Mouse (Mus musculus): ENCODE data around the gene Ly86. TPM values are rescaled to one million over a fixed set of nuclear protein-coding genes. Genes with fewer than 3 reads are reported as not detected.

Ly86 gene
- polyA plus RNA-seq, 1 experiment from 2014 or later, result 2.5 TPM

- no peak overlapping the region for H3K27ac ChIP-seq (ENCODE audit: low read depth, low read length)
- WGBS (ENCODE audit: insufficient replicate concordance), result 85% methylated on average over 2 of the region's 2 CpGs
- no peak overlapping the region for H3K9ac ChIP-seq (ENCODE audit: low read depth, low read length)
- H3K4me2 ChIP-seq, result no peak overlapping the region
- no peaks in the 10 kb centered on the region for H3K9me3 ChIP-seq (replicated peaks; ENCODE audit: control insufficient read depth, low read length)
- no peaks in the 10 kb centered on the region for H3K27me3 ChIP-seq (ENCODE audit: control insufficient read depth, insufficient read depth, low read length)
- 0 out of 2 replicates have a peak, but pooled peaks cover 4% of the 10 kb centered on the region for H3K4me1 ChIP-seq (ENCODE audit: control insufficient read depth, insufficient read depth, low read length)
- H3K36me3 ChIP-seq (ENCODE audit: control insufficient read depth, insufficient read depth, low read length), result no peaks in the 10 kb centered on the region
- no peak overlapping the region for H3K4me3 ChIP-seq (ENCODE audit: low read depth, low read length)
- ATAC-seq (replicated peaks; ENCODE audit: insufficient number of reproducible peaks, low FRiP score, low TSS enrichment), result no peak
Measured at GRCm38 (mm10) chr13:37358112-37358511, 13.1 kb downstream of the Ly86 start.

GRCm38 (mm10) chr13:37361249-37361648, 16.2 kb downstream of the Ly86 start:
- no peak overlapping the region for H3K4me3 ChIP-seq (ENCODE audit: low read depth, low read length)
- H3K36me3 ChIP-seq (ENCODE audit: control insufficient read depth, insufficient read depth, low read length), result no peaks in the 10 kb centered on the region
- H3K9me3 ChIP-seq (replicated peaks; ENCODE audit: control insufficient read depth, low read length), result no peaks in the 10 kb centered on the region
- WGBS (ENCODE audit: insufficient replicate concordance), result 24% methylated on average over 1 of the region's 1 CpGs
- H3K9ac ChIP-seq (ENCODE audit: low read depth, low read length), result no peak overlapping the region
- H3K4me1 ChIP-seq (ENCODE audit: control insufficient read depth, insufficient read depth, low read length), result 0 out of 2 replicates have a peak, but pooled peaks cover 4% of the 10 kb centered on the region
- no peak for ATAC-seq (replicated peaks; ENCODE audit: insufficient number of reproducible peaks, low FRiP score, low TSS enrichment)
- H3K4me2 ChIP-seq, result no peak overlapping the region
- no peak overlapping the region for H3K27ac ChIP-seq (ENCODE audit: low read depth, low read length)
- H3K27me3 ChIP-seq (ENCODE audit: control insufficient read depth, insufficient read depth, low read length), result no peaks in the 10 kb centered on the region

GRCm38 (mm10) chr13:37364351-37364750, 19.3 kb downstream of the Ly86 start:
- no peak overlapping the region for H3K4me3 ChIP-seq (ENCODE audit: low read depth, low read length)
- H3K9me3 ChIP-seq (replicated peaks; ENCODE audit: control insufficient read depth, low read length), result no peaks in the 10 kb centered on the region
- H3K27me3 ChIP-seq (ENCODE audit: control insufficient read depth, insufficient read depth, low read length), result no peaks in the 10 kb centered on the region
- 0 out of 2 replicates have a peak, but pooled peaks cover 4% of the 10 kb centered on the region for H3K4me1 ChIP-seq (ENCODE audit: control insufficient read depth, insufficient read depth, low read length)
- ATAC-seq (replicated peaks; ENCODE audit: insufficient number of reproducible peaks, low FRiP score, low TSS enrichment), result no peak
- 73% methylated on average over 5 of the region's 5 CpGs for WGBS (ENCODE audit: insufficient replicate concordance)
- H3K9ac ChIP-seq (ENCODE audit: low read depth, low read length), result no peak overlapping the region
- H3K4me2 ChIP-seq, result no peak overlapping the region
- no peak overlapping the region for H3K27ac ChIP-seq (ENCODE audit: low read depth, low read length)
- H3K36me3 ChIP-seq (ENCODE audit: control insufficient read depth, insufficient read depth, low read length), result no peaks in the 10 kb centered on the region

- WGBS (ENCODE audit: insufficient replicate concordance), result 38% methylated on average over 5 of the region's 5 CpGs
- no peak for ATAC-seq (replicated peaks; ENCODE audit: insufficient number of reproducible peaks, low FRiP score, low TSS enrichment)
- Histone ChIP-seq H3K9me3 (replicated peaks; ENCODE audit: control insufficient read depth, low read length) (no peaks in the 10 kb centered on the region), H3K27me3 (ENCODE audit: control insufficient read depth, insufficient read depth, low read length) (no peaks in the 10 kb centered on the region), H3K4me3 (ENCODE audit: low read depth, low read length) (no peak overlapping the region), H3K27ac (ENCODE audit: low read depth, low read length) (no peak overlapping the region), H3K36me3 (ENCODE audit: control insufficient read depth, insufficient read depth, low read length) (no peaks in the 10 kb centered on the region), H3K4me2 (no peak overlapping the region), H3K9ac (ENCODE audit: low read depth, low read length) (no peak overlapping the region), H3K4me1 (ENCODE audit: control insufficient read depth, insufficient read depth, low read length) (peaks cover 7% of the 10 kb centered on the region; the same call in 1 of the 2 replicates)
Measured at GRCm38 (mm10) chr13:37376411-37376810, 31.4 kb downstream of the Ly86 start.

- H3K27ac ChIP-seq (ENCODE audit: low read depth, low read length), result peak overlapping the region; percentile 15; the same call in 1 of the 2 replicates
- WGBS (ENCODE audit: insufficient replicate concordance), result 41% methylated on average over 9 of the region's 9 CpGs
- H3K4me1 ChIP-seq (ENCODE audit: control insufficient read depth, insufficient read depth, low read length), result peaks cover 20% of the 10 kb centered on the region
- H3K9ac ChIP-seq (ENCODE audit: low read depth, low read length), result no peak overlapping the region
- no peak overlapping the region; the same call in 1 of the 2 replicates for H3K4me2 ChIP-seq
- H3K27me3 ChIP-seq (ENCODE audit: control insufficient read depth, insufficient read depth, low read length), result no peaks in the 10 kb centered on the region
- H3K36me3 ChIP-seq (ENCODE audit: control insufficient read depth, insufficient read depth, low read length), result no peaks in the 10 kb centered on the region
- ATAC-seq (replicated peaks; ENCODE audit: insufficient number of reproducible peaks, low FRiP score, low TSS enrichment), result no peak
- H3K4me3 ChIP-seq (ENCODE audit: low read depth, low read length), result no peak overlapping the region
- H3K9me3 ChIP-seq (replicated peaks; ENCODE audit: control insufficient read depth, low read length), result no peaks in the 10 kb centered on the region
Measured at GRCm38 (mm10) chr13:37388222-37389202, 43.5 kb downstream of the Ly86 start.

GRCm38 (mm10) chr13:37389296-37389695, 44.3 kb downstream of the Ly86 start:
- H3K9me3 ChIP-seq (replicated peaks; ENCODE audit: control insufficient read depth, low read length), result no peaks in the 10 kb centered on the region
- H3K27me3 ChIP-seq (ENCODE audit: control insufficient read depth, insufficient read depth, low read length), result no peaks in the 10 kb centered on the region
- WGBS (ENCODE audit: insufficient replicate concordance), result 18% methylated on average over 5 of the region's 5 CpGs
- H3K4me1 ChIP-seq (ENCODE audit: control insufficient read depth, insufficient read depth, low read length), result peaks cover 20% of the 10 kb centered on the region
- no peak for ATAC-seq (replicated peaks; ENCODE audit: insufficient number of reproducible peaks, low FRiP score, low TSS enrichment)
- no peak overlapping the region for H3K4me2 ChIP-seq
- H3K4me3 ChIP-seq (ENCODE audit: low read depth, low read length), result no peak overlapping the region
- H3K36me3 ChIP-seq (ENCODE audit: control insufficient read depth, insufficient read depth, low read length), result no peaks in the 10 kb centered on the region
- H3K27ac ChIP-seq (ENCODE audit: low read depth, low read length), result peak overlapping the region; percentile 15; the same call in 1 of the 2 replicates
- no peak overlapping the region for H3K9ac ChIP-seq (ENCODE audit: low read depth, low read length)

GRCm38 (mm10) chr13:37398791-37399190, 53.8 kb downstream of the Ly86 start:
- WGBS (ENCODE audit: insufficient replicate concordance), result 75% methylated on average over 4 of the region's 4 CpGs
- Histone ChIP-seq H3K9ac (ENCODE audit: low read depth, low read length) (no peak overlapping the region), H3K4me3 (ENCODE audit: low read depth, low read length) (no peak overlapping the region), H3K4me1 (ENCODE audit: control insufficient read depth, insufficient read depth, low read length) (no peaks in the 10 kb centered on the region), H3K27me3 (ENCODE audit: control insufficient read depth, insufficient read depth, low read length) (no peaks in the 10 kb centered on the region), H3K4me2 (no peak overlapping the region), H3K9me3 (replicated peaks; ENCODE audit: control insufficient read depth, low read length) (no peaks in the 10 kb centered on the region), H3K27ac (ENCODE audit: low read depth, low read length) (no peak overlapping the region), H3K36me3 (ENCODE audit: control insufficient read depth, insufficient read depth, low read length) (no peaks in the 10 kb centered on the region)
- ATAC-seq (replicated peaks; ENCODE audit: insufficient number of reproducible peaks, low FRiP score, low TSS enrichment), result no peak

GRCm38 (mm10) chr13:37399340-37399739, 54.3 kb downstream of the Ly86 start:
- Histone ChIP-seq H3K9ac (ENCODE audit: low read depth, low read length) (no peak overlapping the region), H3K36me3 (ENCODE audit: control insufficient read depth, insufficient read depth, low read length) (no peaks in the 10 kb centered on the region), H3K4me3 (ENCODE audit: low read depth, low read length) (no peak overlapping the region), H3K27ac (ENCODE audit: low read depth, low read length) (no peak overlapping the region), H3K4me2 (no peak overlapping the region), H3K27me3 (ENCODE audit: control insufficient read depth, insufficient read depth, low read length) (no peaks in the 10 kb centered on the region), H3K4me1 (ENCODE audit: control insufficient read depth, insufficient read depth, low read length) (no peaks in the 10 kb centered on the region), H3K9me3 (replicated peaks; ENCODE audit: control insufficient read depth, low read length) (no peaks in the 10 kb centered on the region)
- ATAC-seq (replicated peaks; ENCODE audit: insufficient number of reproducible peaks, low FRiP score, low TSS enrichment), result no peak
- 84% methylated on average over 8 of the region's 8 CpGs for WGBS (ENCODE audit: insufficient replicate concordance)

All from heart, embryonic 11.5 days (tissue).